Mouse (Mus musculus): ENCODE measurements at regions not wholly inside any gene's neighbourhood (a gene's known extent, or its start where the extent isn't known, plus 50 kb on each side); places are given as distances from the start of the nearest gene placed in this dataset.

- Histone ChIP-seq H3K27me3 (ENCODE audit: control insufficient read depth, insufficient read depth, low read length) (no peaks in the 10 kb centered on the region), H3K4me3 (ENCODE audit: low read depth, low read length) (no peak overlapping the region), H3K4me2 (ENCODE audit: low read depth) (no peak overlapping the region), H3K4me1 (ENCODE audit: control insufficient read depth, insufficient read depth, low read length) (no peaks in the 10 kb centered on the region), H3K9ac (ENCODE audit: low read length) (no peak overlapping the region), H3K36me3 (ENCODE audit: control insufficient read depth, insufficient read depth, low read length) (no peaks in the 10 kb centered on the region), H3K27ac (ENCODE audit: low read depth, low read length) (no peak overlapping the region), H3K9me3 (ENCODE audit: control insufficient read depth, low read length) (no peaks in the 10 kb centered on the region)
- ATAC-seq (ENCODE audit: insufficient read depth, low FRiP score, low TSS enrichment) (no peak), DNase-seq (ENCODE audit: low spot score) (no peak)
- WGBS = 94% methylated on average over 6 of the region's 6 CpGs
Measured at GRCm38 (mm10) chr10:99929191-99929590, 86.2 kb upstream of the Kitl start.

DNA sequence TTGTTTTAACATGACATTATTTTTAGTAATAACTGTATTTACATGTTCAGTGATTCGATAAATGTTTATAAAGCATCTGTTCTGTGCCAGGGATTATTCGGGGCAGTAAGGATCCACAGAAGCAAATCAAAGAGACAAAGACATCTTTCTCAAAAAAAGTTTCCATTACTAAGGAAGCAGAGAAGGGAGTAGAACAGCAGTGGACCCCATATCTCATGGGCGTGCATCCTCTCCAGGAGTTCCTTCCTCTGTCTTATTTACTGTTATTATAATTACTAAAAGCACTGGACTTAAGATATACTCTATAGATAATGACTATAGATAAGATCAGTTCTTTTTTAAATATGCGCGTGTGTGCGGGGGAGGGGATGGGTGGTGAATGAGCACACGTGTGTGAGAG lies 87.5 kb upstream of the Kitl start:
- Histone ChIP-seq H3K9me3 (ENCODE audit: control insufficient read depth, low read length) (no peaks in the 10 kb centered on the region), H3K9ac (ENCODE audit: low read length) (no peak overlapping the region), H3K36me3 (ENCODE audit: control insufficient read depth, insufficient read depth, low read length) (no peaks in the 10 kb centered on the region), H3K27me3 (ENCODE audit: control insufficient read depth, insufficient read depth, low read length) (no peaks in the 10 kb centered on the region), H3K27ac (ENCODE audit: low read depth, low read length) (no peak overlapping the region), H3K4me2 (ENCODE audit: low read depth) (no peak overlapping the region), H3K4me1 (ENCODE audit: control insufficient read depth, insufficient read depth, low read length) (no peaks in the 10 kb centered on the region), H3K4me3 (ENCODE audit: low read depth, low read length) (no peak overlapping the region)
- ATAC-seq (ENCODE audit: insufficient read depth, low FRiP score, low TSS enrichment) = no peak
- no peak for DNase-seq (ENCODE audit: low spot score)
- WGBS = 95% methylated on average over 7 of the region's 7 CpGs

DNA sequence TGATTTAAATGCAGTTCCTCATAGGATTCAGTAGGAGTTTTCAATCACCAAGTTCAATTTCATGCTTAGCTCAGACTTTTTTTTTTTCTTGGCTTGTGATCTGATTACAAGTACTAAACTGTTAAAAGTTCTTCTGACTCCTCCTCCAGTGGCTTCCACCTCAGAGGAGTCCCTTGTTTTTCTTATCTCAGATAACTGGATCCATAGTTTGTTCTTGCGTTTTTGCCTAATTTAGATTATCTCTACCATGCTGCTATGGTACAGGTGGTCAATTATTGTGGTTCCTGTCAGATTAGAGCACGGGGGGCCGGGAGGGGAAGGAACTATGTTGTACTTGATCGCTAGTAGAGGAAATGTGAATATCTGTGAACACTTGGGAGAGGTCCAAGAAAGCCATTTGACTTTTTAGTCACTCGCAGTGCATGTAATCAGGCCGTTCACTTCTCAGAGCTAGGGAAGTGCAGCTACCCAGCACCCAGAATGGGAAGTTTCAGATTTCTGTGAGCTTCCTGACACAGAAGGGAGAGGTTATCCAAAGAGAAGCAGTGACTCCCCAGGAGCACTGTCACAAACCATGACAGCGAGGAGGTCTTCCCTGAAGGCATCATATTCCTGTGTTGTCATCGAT lies 89.0 kb upstream of the Kitl start:
- 83% methylated on average over 8 of the region's 8 CpGs for WGBS
- H3K27ac ChIP-seq (ENCODE audit: low read depth, low read length) = no peak overlapping the region
- DNase-seq (ENCODE audit: low spot score) (no peak), ATAC-seq (ENCODE audit: insufficient read depth, low FRiP score, low TSS enrichment) (no peak)
- no peaks in the 10 kb centered on the region for H3K4me1 ChIP-seq (ENCODE audit: control insufficient read depth, insufficient read depth, low read length)
- H3K9me3 ChIP-seq (ENCODE audit: control insufficient read depth, low read length) = no peaks in the 10 kb centered on the region
- no peak overlapping the region for H3K9ac ChIP-seq (ENCODE audit: low read length)
- H3K4me3 ChIP-seq (ENCODE audit: low read depth, low read length) = no peak overlapping the region
- no peaks in the 10 kb centered on the region for H3K36me3 ChIP-seq (ENCODE audit: control insufficient read depth, insufficient read depth, low read length)
- no peak overlapping the region for H3K4me2 ChIP-seq (ENCODE audit: low read depth)
- no peaks in the 10 kb centered on the region for H3K27me3 ChIP-seq (ENCODE audit: control insufficient read depth, insufficient read depth, low read length)

DNA sequence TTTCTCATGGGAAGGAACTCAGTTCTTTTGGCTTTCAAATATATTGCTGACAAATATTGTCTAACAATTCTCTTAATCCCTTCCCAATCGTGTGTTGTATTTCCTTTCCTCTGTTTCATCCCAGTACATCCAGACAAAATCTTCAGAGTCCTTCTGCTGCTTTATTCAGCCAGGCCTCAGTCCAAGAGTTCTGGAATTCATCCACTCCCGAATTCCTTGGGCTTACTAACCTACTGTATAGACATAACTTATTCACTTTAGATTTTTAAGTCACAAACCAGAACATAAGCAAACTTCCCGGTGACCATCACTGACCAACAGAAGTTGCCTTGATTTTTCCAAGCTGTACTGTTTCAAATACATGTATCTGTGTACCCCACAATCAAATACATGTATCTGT lies 90.9 kb upstream of the Kitl start:
- Histone ChIP-seq H3K9me3 (ENCODE audit: control insufficient read depth, low read length) (no peaks in the 10 kb centered on the region), H3K4me2 (ENCODE audit: low read depth) (no peak overlapping the region), H3K9ac (ENCODE audit: low read length) (no peak overlapping the region), H3K4me1 (ENCODE audit: control insufficient read depth, insufficient read depth, low read length) (no peaks in the 10 kb centered on the region), H3K36me3 (ENCODE audit: control insufficient read depth, insufficient read depth, low read length) (no peaks in the 10 kb centered on the region), H3K27ac (ENCODE audit: low read depth, low read length) (no peak overlapping the region), H3K4me3 (ENCODE audit: low read depth, low read length) (no peak overlapping the region), H3K27me3 (ENCODE audit: control insufficient read depth, insufficient read depth, low read length) (no peaks in the 10 kb centered on the region)
- DNase-seq (ENCODE audit: low spot score) (no peak), ATAC-seq (ENCODE audit: insufficient read depth, low FRiP score, low TSS enrichment) (no peak)
- 88% methylated on average over 3 of the region's 3 CpGs for WGBS

DNA sequence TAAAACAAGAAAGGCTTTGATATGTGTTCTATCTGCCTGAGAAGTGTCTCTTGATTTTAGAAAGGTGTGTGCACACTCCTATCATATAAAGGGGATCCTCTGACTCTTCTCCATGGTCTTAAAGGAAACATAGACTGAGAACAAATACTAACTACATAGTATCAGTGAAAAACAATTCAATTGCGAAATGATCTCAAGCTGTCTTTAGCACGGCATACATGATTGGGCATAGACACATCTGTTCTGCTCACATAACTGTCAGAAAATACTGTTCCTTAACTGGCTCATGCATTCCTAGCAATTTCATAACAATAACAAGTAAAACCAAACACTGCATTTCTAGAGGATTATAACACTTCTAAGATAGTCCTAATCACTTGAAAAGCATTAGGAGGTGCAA lies 95.5 kb upstream of the Kitl start:
- ATAC-seq (ENCODE audit: insufficient read depth, low FRiP score, low TSS enrichment) (no peak), DNase-seq (ENCODE audit: low spot score) (no peak)
- H3K27me3 ChIP-seq (ENCODE audit: control insufficient read depth, insufficient read depth, low read length) = no peaks in the 10 kb centered on the region
- no peak overlapping the region for H3K4me3 ChIP-seq (ENCODE audit: low read depth, low read length)
- H3K4me2 ChIP-seq (ENCODE audit: low read depth) = no peak overlapping the region
- H3K36me3 ChIP-seq (ENCODE audit: control insufficient read depth, insufficient read depth, low read length) = no peaks in the 10 kb centered on the region
- no peak overlapping the region for H3K27ac ChIP-seq (ENCODE audit: low read depth, low read length)
- H3K9me3 ChIP-seq (ENCODE audit: control insufficient read depth, low read length) = no peaks in the 10 kb centered on the region
- H3K9ac ChIP-seq (ENCODE audit: low read length) = no peak overlapping the region
- no peaks in the 10 kb centered on the region for H3K4me1 ChIP-seq (ENCODE audit: control insufficient read depth, insufficient read depth, low read length)
- WGBS = 93% methylated on average over 2 of the region's 2 CpGs

DNA sequence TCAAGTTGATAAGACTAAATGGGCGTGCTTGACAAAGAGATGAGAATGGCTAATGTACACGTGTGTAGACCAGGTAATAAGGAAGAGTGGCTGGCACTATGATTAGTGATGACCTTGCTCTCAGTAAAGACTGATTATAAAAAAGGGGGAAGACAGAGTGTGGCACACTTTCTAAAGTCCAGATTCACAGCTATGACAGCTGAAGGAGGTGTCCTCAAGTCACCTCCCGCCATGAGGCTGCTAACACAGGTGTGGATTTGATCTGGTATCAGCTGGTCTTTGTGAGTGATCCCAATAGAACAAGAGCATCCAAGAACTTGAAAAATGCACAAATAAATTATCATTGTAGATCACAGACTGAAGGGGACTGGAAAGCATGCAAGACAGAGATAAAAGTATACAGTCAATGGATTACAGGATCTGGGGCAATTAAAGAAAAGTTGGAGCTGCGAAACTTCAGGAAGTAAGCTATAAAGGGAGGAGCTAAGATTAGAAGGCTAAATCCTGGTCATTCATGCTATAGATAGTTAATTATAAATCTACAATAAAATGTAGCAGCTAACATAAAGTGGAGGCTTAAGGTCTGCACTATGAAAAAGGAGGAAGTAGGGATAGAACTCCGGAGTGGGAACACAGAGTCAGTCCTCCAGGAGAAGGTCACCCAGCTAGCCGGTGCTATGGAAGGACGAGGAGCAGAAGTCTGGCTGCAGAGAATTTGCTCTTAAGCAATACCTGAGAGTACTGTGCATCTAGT lies 96.7 kb upstream of the Kitl start:
- Histone ChIP-seq H3K9me3 (ENCODE audit: control insufficient read depth, low read length) (no peaks in the 10 kb centered on the region), H3K27ac (ENCODE audit: low read depth, low read length) (no peak overlapping the region), H3K27me3 (ENCODE audit: control insufficient read depth, insufficient read depth, low read length) (no peaks in the 10 kb centered on the region), H3K36me3 (ENCODE audit: control insufficient read depth, insufficient read depth, low read length) (no peaks in the 10 kb centered on the region), H3K4me1 (ENCODE audit: control insufficient read depth, insufficient read depth, low read length) (no peaks in the 10 kb centered on the region), H3K4me3 (ENCODE audit: low read depth, low read length) (no peak overlapping the region), H3K4me2 (ENCODE audit: low read depth) (no peak overlapping the region), H3K9ac (ENCODE audit: low read length) (no peak overlapping the region)
- 89% methylated on average over 7 of the region's 7 CpGs for WGBS
- ATAC-seq (ENCODE audit: insufficient read depth, low FRiP score, low TSS enrichment) (no peak), DNase-seq (ENCODE audit: low spot score) (no peak)

GRCm38 (mm10) chr10:99913846-99914187 lies 101.6 kb upstream of the Kitl start:
- H3K4me3 ChIP-seq (ENCODE audit: low read depth, low read length) = no peak overlapping the region
- no peaks in the 10 kb centered on the region for H3K4me1 ChIP-seq (ENCODE audit: control insufficient read depth, insufficient read depth, low read length)
- no peak for ATAC-seq (ENCODE audit: insufficient read depth, low FRiP score, low TSS enrichment)
- H3K27ac ChIP-seq (ENCODE audit: low read depth, low read length) = no peak overlapping the region
- H3K9me3 ChIP-seq (ENCODE audit: control insufficient read depth, low read length) = no peaks in the 10 kb centered on the region
- H3K4me2 ChIP-seq (ENCODE audit: low read depth) = no peak overlapping the region
- no peak overlapping the region for H3K9ac ChIP-seq (ENCODE audit: low read length)
- DNase-seq (ENCODE audit: low spot score) = no peak
- no peaks in the 10 kb centered on the region for H3K27me3 ChIP-seq (ENCODE audit: control insufficient read depth, insufficient read depth, low read length)
- 94% methylated on average over 4 of the region's 4 CpGs for WGBS
- no peaks in the 10 kb centered on the region for H3K36me3 ChIP-seq (ENCODE audit: control insufficient read depth, insufficient read depth, low read length)

GRCm38 (mm10) chr10:99913001-99913845 lies 102.2 kb upstream of the Kitl start:
- Histone ChIP-seq H3K4me3 (ENCODE audit: low read depth, low read length) (no peak overlapping the region), H3K27me3 (ENCODE audit: control insufficient read depth, insufficient read depth, low read length) (no peaks in the 10 kb centered on the region), H3K9me3 (ENCODE audit: control insufficient read depth, low read length) (no peaks in the 10 kb centered on the region), H3K4me2 (ENCODE audit: low read depth) (no peak overlapping the region), H3K4me1 (ENCODE audit: control insufficient read depth, insufficient read depth, low read length) (no peaks in the 10 kb centered on the region), H3K9ac (ENCODE audit: low read length) (no peak overlapping the region), H3K36me3 (ENCODE audit: control insufficient read depth, insufficient read depth, low read length) (no peaks in the 10 kb centered on the region), H3K27ac (ENCODE audit: low read depth, low read length) (no peak overlapping the region)
- ATAC-seq (ENCODE audit: insufficient read depth, low FRiP score, low TSS enrichment) = no peak
- WGBS = 75% methylated on average over 20 of the region's 20 CpGs
- no peak for DNase-seq (ENCODE audit: low spot score)

Measured in neural tube, embryonic 11.5 days (tissue).